Comparison of ENCODE assay signal across 8 mouse cellular contexts in the genomic region with DNA sequence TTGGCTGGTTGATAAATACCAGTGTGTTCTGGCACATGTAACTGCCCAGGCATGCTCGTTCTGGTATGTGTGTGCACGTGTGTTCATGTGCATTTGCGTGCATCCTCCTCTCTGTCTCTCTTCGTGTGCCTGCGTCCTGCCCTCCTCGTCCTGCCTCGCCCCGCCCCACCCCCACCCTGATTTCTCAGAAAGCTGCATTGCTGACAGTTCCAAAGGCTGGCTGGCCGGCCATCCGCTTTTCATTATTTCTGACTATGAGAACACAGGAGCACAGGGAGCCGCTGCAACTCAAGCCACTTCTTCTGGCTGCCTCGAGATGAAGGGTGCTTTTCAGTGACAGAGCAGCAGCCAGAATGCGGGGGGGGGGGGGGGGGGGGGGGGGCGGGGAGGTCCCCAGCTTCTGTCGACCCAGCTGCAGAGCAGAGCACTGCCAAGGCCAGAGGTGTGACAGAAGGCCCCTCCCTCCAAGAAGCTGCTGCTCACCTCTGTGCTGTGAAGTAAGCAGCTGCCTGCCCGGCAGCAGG. TPM values are rescaled to one million over a fixed set of nuclear protein-coding genes. Genes with fewer than 3 reads are reported as not detected.
A peak's percentile ranks its signal among the peaks of the same experiment; 100 is the strongest.
DNase-seq lines count a peak whose midpoint lies in the region; ATAC-seq and TF ChIP-seq lines count a peak whose summit lies in the region.

No protein-coding gene starts in this region.

- H3K9ac ChIP-seq in liver, postnatal 0 days (replicated peaks), result no peak overlapping the region

- no peaks in the 10 kb centered on the region for H3K27me3 ChIP-seq in liver, postnatal 0 days (ENCODE audit: insufficient read depth, low read length)
- no peaks in the 10 kb centered on the region for H3K27me3 ChIP-seq in thymus, adult 2 months (ENCODE audit: control insufficient read depth, insufficient read depth, low read length)

- TF ChIP-seq POLR2A in thymus, adult 2 months (IDR thresholded peaks at IDR 0.05; ENCODE audit: control insufficient read depth, extremely low read depth, insufficient read depth, low read length, poor library complexity), result peak; percentile 39; the same call in 1 of the 2 replicates

- no peak overlapping the region for H3K4me3 ChIP-seq in liver, postnatal 0 days (ENCODE audit: low read depth, low read length)
- peak overlapping the region; percentile 22 for H3K4me3 ChIP-seq in thymus, adult 2 months (ENCODE audit: control insufficient read depth, insufficient read depth, low read length)

- ATAC-seq in liver, postnatal 0 days, result no peak

- H3K4me1 ChIP-seq in liver, postnatal 0 days (ENCODE audit: insufficient read depth), result no peaks in the 10 kb centered on the region
- H3K4me1 ChIP-seq in thymus, adult 2 months (replicated peaks; ENCODE audit: control insufficient read depth, insufficient read depth, low read length), result peaks cover 41% of the 10 kb centered on the region

- WGBS in liver, postnatal 0 days (ENCODE audit: insufficient replicate concordance), result 68% methylated on average over 14 of the region's 16 CpGs
- 54% methylated on average over 14 of the region's 16 CpGs for WGBS in thymus, adult 2 months

- no peak overlapping the region for H3K4me2 ChIP-seq in liver, postnatal 0 days (ENCODE audit: low read depth, low read length)

- H3K36me3 ChIP-seq in liver, postnatal 0 days (replicated peaks; ENCODE audit: insufficient read depth, low read length), result peaks cover 61% of the 10 kb centered on the region
- H3K36me3 ChIP-seq in thymus, adult 2 months (ENCODE audit: control insufficient read depth, insufficient read depth, low read length), result peaks cover 24% of the 10 kb centered on the region

- H3K27ac ChIP-seq in liver, postnatal 0 days (ENCODE audit: low read depth), result no peak overlapping the region
- H3K27ac ChIP-seq in thymus, adult 2 months (ENCODE audit: control insufficient read depth, insufficient read depth, low read length), result peak overlapping the region; percentile 95

- TF ChIP-seq EP300 in liver, postnatal 0 days (IDR thresholded peaks at IDR 0.05; ENCODE audit: low read depth), result no peak

- DNase-seq in liver, result peak; percentile 66
- no peak for DNase-seq in liver, postnatal 0 days
- DNase-seq in brain, adult 2 months (ENCODE audit: low read depth, low spot score), result peak; percentile 34
- DNase-seq in hindlimb bud, embryonic 11.5 days (ENCODE audit: extremely low spot score, low read depth, low spot score), result peak; percentile 31
- DNase-seq in thymus, adult 2 months, result peak; percentile 68
- no peak for DNase-seq in cerebellum, postnatal 14 days
- no peak for DNase-seq in layer of hippocampus, postnatal 36 days
- DNase-seq in cerebellum, adult 8-10 months, result no peak

- TF ChIP-seq CTCF in liver, postnatal 0 days (IDR thresholded peaks at IDR 0.05; ENCODE audit: low read depth), result no peak
- TF ChIP-seq CTCF in thymus, adult 2 months (IDR thresholded peaks at IDR 0.05; ENCODE audit: borderline replicate concordance, control insufficient read depth, extremely low read depth, insufficient read depth, low read length, poor library complexity), result no peak

- no peaks in the 10 kb centered on the region for H3K9me3 ChIP-seq in liver, postnatal 0 days (ENCODE audit: low read length)

RNA-seq across cellular contexts. Expression of gene Adsl, which starts 18.2 kb away (rescaled TPM):
- 28.9 and 37.0 TPM in 2 replicates for polyA plus RNA-seq in liver, postnatal 0 days (2015; fragmentation: Nextera tagmentation; extraction: Ambion mirVana)
- polyA plus RNA-seq in thymus, adult 2 months (2012; rRNA removed), result 93.3 and 105 TPM in 2 replicates
- 10 to 100 TPM; 24.9 to 31.5 TPM for total RNA-seq in layer of hippocampus, postnatal 36 days (2021)

RNA-seq across cellular contexts. Expression of gene Sgsm3, which starts 47.5 kb away (rescaled TPM):
- polyA plus RNA-seq in liver, postnatal 0 days (2015; fragmentation: Nextera tagmentation; extraction: Ambion mirVana), result 5.4 and 7.5 TPM in 2 replicates
- 18.4 and 18.5 TPM in 2 replicates for polyA plus RNA-seq in thymus, adult 2 months (2012; rRNA removed)
- total RNA-seq in layer of hippocampus, postnatal 36 days (2021), result 10 to 100 TPM; 72.0 to 84.3 TPM

Comparison
In these comparisons a context has a peak if more than half of its experiments do, and no peak if none do; other contexts are left out.
1. DNase-seq: peak in liver (single experiment), brain, adult 2 months (single experiment), hindlimb bud, embryonic 11.5 days (single experiment) and thymus, adult 2 months (single experiment); none in liver, postnatal 0 days (single experiment), cerebellum, postnatal 14 days (0 of 2), layer of hippocampus, postnatal 36 days (0 of 2) and cerebellum, adult 8-10 months (single experiment).